Comparison of ENCODE assay signal across 26 mouse cellular contexts in the genomic region with DNA sequence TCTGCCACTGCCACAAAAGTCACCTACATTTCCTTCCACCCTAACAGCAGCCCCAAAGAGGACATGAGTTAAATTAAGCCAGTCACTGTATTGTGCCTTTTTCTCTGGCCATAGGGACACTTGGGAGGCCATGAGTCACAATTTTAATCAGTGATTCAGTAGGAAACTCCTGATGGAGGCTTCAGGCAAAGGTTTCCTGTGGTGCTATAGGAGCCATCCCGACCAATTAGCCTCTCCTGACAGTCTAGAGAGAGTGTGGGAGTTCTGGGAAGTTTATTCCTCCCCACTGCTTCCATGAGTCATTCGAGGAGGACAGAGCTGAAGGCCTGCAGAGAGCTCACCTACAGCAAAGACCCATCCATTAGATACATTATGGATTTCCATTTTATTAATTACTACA.
DNase-seq lines count a peak whose midpoint lies in the region; ATAC-seq and TF ChIP-seq lines count a peak whose summit lies in the region.
"Had no signal": no experiment of that assay in that cellular context is flagged by ENCODE, and none has a peak within 500 bp of the region (broad histone marks: within the 10 kb centered on the region; RNA-seq: fewer than 3 reads in every experiment).

No protein-coding gene starts in this region.

- no peak for DNase-seq in cerebellum, adult 11 months
- peak; percentile 2 for DNase-seq in A20 (ENCODE audit: low read depth, low spot score)
- peak; percentile 53 for DNase-seq in brain, adult 2 months (ENCODE audit: low read depth, low spot score)
- DNase-seq in midbrain, embryonic 14.5 days, result no peak
- no peak for DNase-seq in gastrocnemius, adult 2 months
- DNase-seq: adrenal gland, postnatal 10 days; cerebellum, adult 2 months; cerebellum, adult 9-11 months; cerebellum, postnatal 25 days; gastrocnemius, postnatal 25 days; heart, adult 2 months; heart, postnatal 14 days; heart, postnatal 4 days; kidney, adult 2 months had no signal

- TF ChIP-seq CTCF in gastrocnemius, adult 2 months (IDR thresholded peaks at IDR 0.05), result no peak

- ATAC-seq in cerebellum, adult (ENCODE audit: insufficient number of reproducible peaks, low FRiP score, low TSS enrichment), result 0 out of 2 replicates have a peak, but pooled peaks have one; percentile 15
- ATAC-seq in midbrain, embryonic 14.5 days (ENCODE audit: low FRiP score, low TSS enrichment), result no peak
- ATAC-seq: activated CD4-positive, CD25-positive, alpha-beta regulatory T cell, adult 4 months; CD4-positive, CD25-positive, alpha-beta regulatory T cell, adult 4 months; forebrain, embryonic 15.5 days; intestine, postnatal 0 days had no signal

- WGBS in midbrain, embryonic 14.5 days, result 78% methylated on average over 2 of the region's 2 CpGs

- H3K4me1 ChIP-seq in midbrain, embryonic 14.5 days (ENCODE audit: control insufficient read depth, insufficient read depth, low read length), result no peaks in the 10 kb centered on the region
- H3K4me1 ChIP-seq: embryonic facial prominence, embryonic 12.5 days; embryonic facial prominence, embryonic 15.5 days; forebrain, embryonic 12.5 days; forebrain, embryonic 15.5 days; heart, embryonic 10.5 days had no signal

- no peak overlapping the region for H3K9ac ChIP-seq in midbrain, embryonic 14.5 days (replicated peaks; ENCODE audit: low read length)
- H3K9ac ChIP-seq: embryonic facial prominence, embryonic 12.5 days; embryonic facial prominence, embryonic 15.5 days; forebrain, embryonic 12.5 days; forebrain, embryonic 15.5 days; heart, embryonic 13.5 days; hindbrain, embryonic 14.5 days had no signal

- H3K36me3 ChIP-seq in midbrain, embryonic 14.5 days (ENCODE audit: control insufficient read depth, insufficient read depth, low read length), result no peaks in the 10 kb centered on the region
- H3K36me3 ChIP-seq: embryonic facial prominence, embryonic 12.5 days; embryonic facial prominence, embryonic 15.5 days; forebrain, embryonic 12.5 days; forebrain, embryonic 15.5 days; heart, embryonic 10.5 days; heart, embryonic 13.5 days had no signal

- H3K27me3 ChIP-seq in midbrain, embryonic 14.5 days (ENCODE audit: control insufficient read depth, insufficient read depth, low read length), result no peaks in the 10 kb centered on the region
- H3K27me3 ChIP-seq: embryonic facial prominence, embryonic 12.5 days; embryonic facial prominence, embryonic 15.5 days; forebrain, embryonic 12.5 days; forebrain, embryonic 15.5 days; heart, embryonic 13.5 days had no signal

- no peak overlapping the region for H3K4me3 ChIP-seq in midbrain, embryonic 14.5 days (replicated peaks; ENCODE audit: low read depth, low read length)
- H3K4me3 ChIP-seq in gastrocnemius, adult 2 months, result no peak overlapping the region
- H3K4me3 ChIP-seq: embryonic facial prominence, embryonic 12.5 days; embryonic facial prominence, embryonic 15.5 days; erythroblast, embryonic 14.5 days; forebrain, embryonic 12.5 days; forebrain, embryonic 15.5 days; heart, adult 2 months; heart, embryonic 10.5 days; heart, embryonic 13.5 days had no signal

- H3K9me3 ChIP-seq in midbrain, embryonic 14.5 days (ENCODE audit: control insufficient read depth, low read length), result no peaks in the 10 kb centered on the region
- H3K9me3 ChIP-seq: embryonic facial prominence, embryonic 12.5 days; embryonic facial prominence, embryonic 15.5 days; forebrain, embryonic 12.5 days; forebrain, embryonic 15.5 days; heart, embryonic 10.5 days; heart, embryonic 13.5 days had no signal

- intact Hi-C loops in gastrocnemius, adult 2 months (cut with DNase I), result no loop called here

- H3K27ac ChIP-seq in midbrain, embryonic 14.5 days (replicated peaks; ENCODE audit: low read depth, low read length), result no peak overlapping the region
- H3K27ac ChIP-seq in gastrocnemius, adult 2 months, result no peak overlapping the region
- H3K27ac ChIP-seq: embryonic facial prominence, embryonic 12.5 days; embryonic facial prominence, embryonic 15.5 days; forebrain, embryonic 12.5 days; forebrain, embryonic 15.5 days; heart, adult 2 months; heart, embryonic 10.5 days; heart, embryonic 13.5 days; hindbrain, embryonic 14.5 days had no signal

- no peak overlapping the region for H3K4me2 ChIP-seq in midbrain, embryonic 14.5 days (ENCODE audit: low read length)
- H3K4me2 ChIP-seq: embryonic facial prominence, embryonic 12.5 days; embryonic facial prominence, embryonic 15.5 days; forebrain, embryonic 12.5 days; forebrain, embryonic 15.5 days; heart, embryonic 13.5 days; hindbrain, embryonic 14.5 days had no signal

Comparison
In these comparisons a context has a peak if more than half of its experiments do, and no peak if none do; other contexts are left out.
1. DNase-seq: peak in A20 (single experiment) and brain, adult 2 months (single experiment); none in cerebellum, adult 11 months (single experiment), midbrain, embryonic 14.5 days (single experiment) and gastrocnemius, adult 2 months (single experiment).